Mouse (Mus musculus) layer of hippocampus, postnatal 36 days (tissue): Measurements from ENCODE around the gene Cmtm4. TPM values are rescaled to one million over a fixed set of nuclear protein-coding genes. Genes with fewer than 3 reads are reported as not detected.

Source experiments
- DNase-seq, 2 experiments: peaks; one replicate each; pipeline ENCODE4 v3.0.0; 2022
- total RNA-seq, 2 experiments: library from RNA; stranded (reverse); gene quantifications; 2 replicates each; pipeline ENCODE4 v1.2.3; 2021

Cmtm4 gene
- 10 to 100 TPM; 59.5 to 62.7 TPM for total RNA-seq

- peak in 1 of 2 experiments; percentile 56 for DNase-seq
These were observed at the start of gene Cmtm4 for GRCm38 (mm10) chr8:104395703-104396357. Gene Cmtm4 (minus strand): TSS chr8:104395807.

- DNase-seq = no peak
These were observed 49.6 kb upstream of the Cmtm4 start for GRCm38 (mm10) chr8:104445248-104445647.

- DNase-seq = no peak
These were observed 47.6 kb upstream of the Cmtm4 start for GRCm38 (mm10) chr8:104443125-104443679.

- DNase-seq = peak; percentile 93 to 94
These were observed 46.9 kb upstream of the Cmtm4 start, which contains the start of gene Dync1li2 for GRCm38 (mm10) chr8:104442299-104443124. Gene Dync1li2 (minus strand): TSS chr8:104443047.

DNA sequence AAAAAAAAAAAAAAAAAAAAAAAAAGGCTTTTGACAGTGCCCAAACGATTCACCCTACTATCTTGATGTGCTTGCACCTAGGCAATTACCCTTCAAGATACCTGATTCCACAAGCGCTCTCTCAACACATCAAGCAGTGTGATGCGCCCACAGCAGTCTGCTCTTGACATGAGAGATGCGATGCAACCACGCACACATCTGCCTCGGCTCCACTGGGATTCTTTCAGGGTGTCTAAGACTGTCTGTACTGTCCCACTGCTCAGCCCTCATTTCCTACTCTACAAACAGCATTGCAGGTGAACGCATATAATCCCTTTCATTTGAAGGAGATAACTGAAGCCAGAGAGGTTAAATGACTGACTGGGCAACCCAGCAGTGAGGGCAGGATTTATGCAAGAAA is 46.0 kb upstream of the Cmtm4 start:
- no peak for DNase-seq

GRCm38 (mm10) chr8:104439461-104439860 is 43.9 kb upstream of the Cmtm4 start:
- DNase-seq = no peak

DNA sequence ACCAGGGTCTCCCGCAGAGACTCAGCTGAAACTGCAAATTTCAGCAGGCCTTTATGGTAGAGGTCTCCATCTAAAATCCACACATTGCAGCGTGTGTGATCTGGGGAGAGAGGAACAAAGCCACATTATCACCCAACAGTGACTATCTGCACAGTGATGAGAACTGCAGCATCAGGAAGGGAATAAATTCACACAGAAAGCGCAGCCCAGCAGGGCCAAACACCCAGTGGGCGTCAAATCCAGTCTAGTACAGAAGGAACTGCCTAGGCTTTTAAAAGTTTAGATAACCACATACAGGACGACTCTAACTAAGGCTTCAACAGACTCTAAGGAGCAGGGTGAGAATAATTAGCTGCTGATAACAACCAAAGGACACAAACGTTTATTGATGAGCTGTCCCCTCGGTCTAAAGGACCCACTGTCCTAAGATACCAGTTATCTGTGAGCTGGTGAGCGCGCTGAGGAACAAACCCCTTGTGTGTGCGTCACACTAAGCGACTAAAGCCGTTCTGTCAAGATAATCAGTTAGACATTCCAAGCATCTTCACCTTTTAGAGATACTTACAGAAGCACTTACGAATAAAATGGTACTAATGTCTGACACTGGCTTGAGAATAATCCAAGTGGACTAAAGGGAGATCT is 42.0 kb upstream of the Cmtm4 start:
- no peak for DNase-seq

GRCm38 (mm10) chr8:104436591-104436990 is 41.0 kb upstream of the Cmtm4 start:
- no peak for DNase-seq

- DNase-seq = peak; percentile 96 to 97
These were observed 40.4 kb upstream of the Cmtm4 start for GRCm38 (mm10) chr8:104436038-104436437.

DNA sequence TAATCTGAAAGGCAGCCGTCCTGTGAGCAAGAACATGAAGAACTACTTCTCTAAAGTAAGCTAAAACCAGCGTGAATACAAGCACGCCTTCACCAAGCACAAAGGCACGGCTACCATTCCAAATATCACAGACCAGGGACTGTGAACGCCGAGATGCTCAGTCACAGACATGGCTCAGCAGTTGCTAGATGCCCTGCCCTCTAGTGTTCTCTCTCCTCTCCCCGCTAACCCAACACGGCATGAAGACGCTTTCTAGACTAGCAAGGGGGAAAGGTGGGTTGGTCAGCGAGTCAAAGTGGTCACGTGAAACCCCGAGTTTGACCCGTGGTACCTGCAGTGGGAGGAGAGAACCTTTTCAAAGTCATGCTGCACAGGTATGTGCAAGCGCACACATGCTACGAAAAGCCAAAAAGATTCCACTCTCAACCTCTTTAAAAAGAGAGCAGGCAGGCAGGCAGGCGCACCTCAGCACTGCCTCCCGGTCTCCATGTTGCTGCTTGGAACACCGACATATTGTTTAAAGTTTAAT is 39.3 kb upstream of the Cmtm4 start:
- DNase-seq = no peak

- no peak for DNase-seq
These were observed 38.7 kb upstream of the Cmtm4 start for GRCm38 (mm10) chr8:104434275-104434674.

DNA sequence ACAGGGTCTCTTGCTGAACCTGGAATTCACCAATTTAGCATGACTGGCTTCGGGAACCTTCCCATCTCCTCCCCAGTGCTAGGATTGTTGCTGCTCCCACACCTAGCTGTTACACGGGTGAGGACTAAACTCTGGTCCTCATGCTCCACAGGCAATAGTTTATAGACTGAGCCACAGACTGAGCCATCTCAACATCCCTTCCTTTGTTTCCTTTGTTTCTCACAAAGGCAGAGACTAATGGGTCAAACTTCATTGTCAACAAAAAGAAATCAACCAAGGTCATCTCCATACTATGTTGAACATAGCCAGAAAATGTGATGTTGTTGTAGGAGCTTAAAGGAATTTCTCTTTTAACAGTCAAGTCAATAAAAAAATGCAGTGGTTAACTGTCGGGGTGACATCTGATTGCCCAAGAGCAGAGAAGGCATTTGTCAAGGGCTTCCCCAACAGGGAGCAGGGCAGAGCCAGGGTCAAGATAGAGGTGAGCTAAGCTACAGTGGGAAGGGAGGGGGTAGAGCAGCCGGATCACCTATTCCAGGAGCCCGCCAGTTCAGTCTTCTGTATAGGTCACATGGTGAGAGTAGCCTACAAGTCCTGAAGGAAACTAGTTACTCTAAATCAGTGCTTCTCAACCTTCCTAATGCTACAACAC is 37.7 kb upstream of the Cmtm4 start:
- no peak for DNase-seq

GRCm38 (mm10) chr8:104432656-104433055 is 37.0 kb upstream of the Cmtm4 start:
- no peak for DNase-seq

- DNase-seq = no peak
These were observed 34.6 kb upstream of the Cmtm4 start for GRCm38 (mm10) chr8:104430230-104430629.

DNA sequence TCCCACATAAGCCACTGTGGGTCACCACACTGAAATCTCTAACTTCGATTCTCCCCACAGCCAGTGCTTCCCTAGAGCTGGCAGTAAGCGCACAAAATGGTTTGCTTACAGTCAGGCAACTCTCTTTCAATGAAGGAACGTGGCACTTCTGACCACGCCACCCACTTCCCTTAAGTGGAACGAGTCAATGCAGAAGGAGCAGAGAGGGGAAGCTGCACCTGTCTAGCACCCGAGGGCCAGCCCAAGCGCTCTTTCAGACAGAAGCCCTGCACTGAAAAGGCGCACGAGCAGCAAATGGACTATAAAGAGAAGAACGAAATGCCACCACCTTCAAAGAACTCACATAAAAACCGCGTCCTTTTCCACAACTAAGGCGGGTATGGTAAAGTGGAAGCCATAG is 32.1 kb upstream of the Cmtm4 start:
- no peak for DNase-seq

DNA sequence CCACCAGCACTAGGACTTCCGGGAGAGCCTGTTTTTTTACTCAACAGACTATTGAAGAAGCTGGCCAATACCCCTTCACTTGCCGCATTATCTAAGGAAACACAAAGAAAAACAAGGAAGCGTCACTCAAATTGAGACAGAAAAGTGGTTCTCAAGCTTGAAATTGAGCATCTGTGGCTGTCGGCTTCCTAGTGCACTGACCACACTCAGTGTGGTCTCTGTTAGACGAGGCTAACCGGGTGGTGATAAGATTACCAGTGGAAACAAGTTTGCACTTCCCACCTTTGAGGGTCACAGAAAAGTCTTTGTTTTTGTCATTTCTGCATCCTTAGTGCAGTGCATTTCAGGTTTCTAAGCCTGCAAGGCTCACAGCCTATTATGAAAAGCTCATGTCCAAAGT is 26.7 kb upstream of the Cmtm4 start:
- no peak for DNase-seq

GRCm38 (mm10) chr8:104416022-104416421 is 20.4 kb upstream of the Cmtm4 start:
- DNase-seq = no peak

- DNase-seq = no peak
These were observed 18.6 kb upstream of the Cmtm4 start for GRCm38 (mm10) chr8:104414204-104414603.

DNA sequence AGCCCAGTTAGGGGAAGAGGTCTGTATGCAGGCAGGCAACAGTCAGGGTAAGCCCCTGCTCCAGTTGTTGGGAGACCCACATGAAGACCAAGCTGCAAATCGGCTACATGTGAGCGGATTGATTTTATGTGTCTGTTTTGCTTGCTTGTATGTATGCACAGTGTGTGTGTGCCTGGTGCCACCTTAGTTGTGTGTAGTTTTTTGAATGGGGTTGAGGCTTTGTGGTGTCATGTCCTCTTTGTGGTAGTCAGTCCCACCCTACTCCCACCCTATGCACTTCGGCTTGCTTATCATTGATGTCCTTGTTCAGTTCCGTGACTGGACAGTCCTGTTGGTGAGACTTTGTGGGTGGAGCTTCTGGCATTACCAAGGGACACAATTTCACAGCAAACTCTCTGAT is 18.2 kb upstream of the Cmtm4 start:
- no peak for DNase-seq

DNA sequence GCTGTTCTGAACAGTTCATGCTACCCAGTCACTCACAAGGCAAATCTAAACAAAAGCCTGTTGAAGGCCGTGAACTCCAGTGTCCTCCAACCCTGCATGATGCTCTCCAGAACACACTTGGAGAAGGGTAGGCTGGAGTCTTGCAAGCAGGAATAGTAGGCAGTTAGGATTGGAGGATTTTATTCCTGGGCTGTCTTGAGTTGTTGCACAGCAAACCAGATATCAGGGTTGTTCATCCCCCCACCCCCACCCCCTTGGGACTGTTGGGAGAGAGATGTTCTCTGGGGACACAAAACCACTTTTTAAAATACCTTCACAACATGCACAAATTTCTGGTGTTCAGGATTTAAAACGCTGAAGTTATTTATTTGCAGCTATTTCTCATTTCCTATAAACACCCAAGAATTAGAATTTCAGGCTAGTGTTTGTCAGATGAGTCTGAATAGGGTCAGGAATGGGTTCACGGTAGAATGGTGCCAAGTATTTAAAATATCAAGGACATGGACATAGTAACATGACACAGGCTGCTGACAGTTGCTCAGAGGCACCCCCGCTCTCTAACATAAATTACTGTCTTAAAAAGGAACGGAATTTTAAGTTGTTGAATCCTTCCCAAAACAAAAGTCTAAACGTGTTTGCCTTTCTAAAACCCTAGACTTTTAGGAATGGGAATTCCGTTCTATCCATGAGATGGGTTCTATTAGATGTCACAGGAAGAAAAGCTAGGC is 17.4 kb upstream of the Cmtm4 start:
- DNase-seq = no peak

DNA sequence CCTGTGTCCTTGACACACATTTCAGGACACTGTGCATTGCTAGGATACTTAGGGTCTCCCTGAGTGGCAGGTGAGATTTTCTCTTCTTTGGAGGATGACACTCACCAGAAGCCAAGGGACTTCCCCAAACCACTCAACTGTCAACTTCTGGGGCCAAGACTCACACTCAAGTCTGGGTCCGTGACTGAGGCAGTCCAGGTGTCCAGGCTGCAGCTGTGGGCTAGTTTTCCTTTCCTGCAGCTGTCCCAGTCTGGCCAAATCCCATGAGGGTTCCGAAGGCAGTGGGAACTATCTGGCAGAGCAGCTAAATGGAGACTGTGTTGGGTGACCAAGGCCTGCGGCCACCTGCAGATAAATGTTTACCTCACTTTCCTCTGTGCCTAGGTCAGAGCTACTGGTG is 16.4 kb upstream of the Cmtm4 start:
- DNase-seq = no peak

- peak in 1 of 2 experiments; percentile 32 for DNase-seq
These were observed 15.9 kb upstream of the Cmtm4 start for GRCm38 (mm10) chr8:104411468-104411867.
